Mouse (Mus musculus) midbrain, embryonic 16.5 days (tissue): Measurements from ENCODE around the gene Mef2b. TPM values are rescaled to one million over a fixed set of nuclear protein-coding genes. Genes with fewer than 3 reads are reported as not detected.

Source experiments
- ATAC-seq: fragments of 200-750 bp; cut with Nextera tagmentation; 2 replicates; pipeline ENCODE4 v1.8.0; 2017; ENCODE audit warnings: moderate TSS enrichment
- H3K27ac ChIP-seq: fragments of 300-500 bp; sonication (generic); 2 replicates; pipeline ENCODE4 v1.5.1; 2014; ENCODE audit warnings: mild to moderate bottlenecking, low read length, mixed read lengths
- H3K27me3 ChIP-seq: fragments of 300-500 bp; sonication (generic); 2 replicates; pipeline ENCODE4 v1.6.1; 2014; ENCODE audit warnings: low read depth, low read length, mixed read lengths; ENCODE audit not compliant: control insufficient read depth, insufficient read depth
- H3K36me3 ChIP-seq: fragments of 300-500 bp; sonication (generic); 2 replicates; pipeline ENCODE4 v1.6.1; 2014; ENCODE audit warnings: mild to moderate bottlenecking, low read length, moderate library complexity, mixed read lengths; ENCODE audit not compliant: control insufficient read depth, insufficient read depth
- H3K4me1 ChIP-seq: fragments of 300-500 bp; sonication (generic); 2 replicates; pipeline ENCODE4 v1.6.1; 2014; ENCODE audit warnings: mild to moderate bottlenecking, low read length, mixed read lengths; ENCODE audit not compliant: control insufficient read depth, insufficient read depth
- H3K4me2 ChIP-seq: fragments of 300-500 bp; sonication (generic); 2 replicates; pipeline ENCODE4 v1.6.1; 2014; ENCODE audit warnings: mild to moderate bottlenecking, low read length, mixed read lengths
- H3K4me3 ChIP-seq: fragments of 300-500 bp; sonication (generic); 2 replicates; pipeline ENCODE4 v1.5.1; 2014; ENCODE audit warnings: low read depth, mild to moderate bottlenecking, low read length, moderate library complexity, mixed read lengths
- H3K9ac ChIP-seq: fragments of 300-500 bp; sonication (generic); 2 replicates; pipeline ENCODE4 v1.6.1; 2014; ENCODE audit warnings: low read depth, low read length, mixed read lengths
- H3K9me3 ChIP-seq: fragments of 300-500 bp; sonication (generic); replicated peaks from 2 replicates; pipeline ENCODE4 v1.6.1; 2014; ENCODE audit warnings: mild to moderate bottlenecking, low read length, mixed read lengths; ENCODE audit not compliant: control insufficient read depth, poor library complexity, severe bottlenecking
- WGBS: fragments of 180-500 bp; shearing (Covaris S2); extraction: QIAGEN DNeasy Blood & Tissue Kit; methylation state at CpG from one replicate; pipeline ENCODE4 v1.1.7; 2014; 5-methylcytosine and 5-hydroxymethylcytosine counted together
- polyA plus RNA-seq: library from polyadenylated mRNA; unstranded; fragments of >200 nt; fragmentation: Nextera tagmentation; extraction: Ambion mirVana; gene quantifications from 2 replicates; pipeline ENCODE4 v1.2.1, GENCODE M21; 2015

The Mef2b gene
- polyA plus RNA-seq, 1 experiment from 2014 or later = 0.73 TPM

GRCm38 (mm10) chr8:70128435-70128834, 11.1 kb upstream of the Mef2b start:
- H3K4me1 ChIP-seq = peaks cover 10% of the 10 kb centered on the region
- no peak for ATAC-seq
- H3K27ac ChIP-seq = peak overlapping the region; percentile 63; the same call in 1 of the 2 replicates
- H3K36me3 ChIP-seq = peaks cover 3% of the 10 kb centered on the region; the same call in 1 of the 2 replicates
- no peaks in the 10 kb centered on the region for H3K27me3 ChIP-seq
- H3K9me3 ChIP-seq = no peaks in the 10 kb centered on the region
- peak overlapping the region; percentile 11; the same call in 1 of the 2 replicates for H3K9ac ChIP-seq
- WGBS = 79% methylated on average over 3 of the region's 3 CpGs
- no peak overlapping the region for H3K4me2 ChIP-seq
- H3K4me3 ChIP-seq = no peak overlapping the region

DNA sequence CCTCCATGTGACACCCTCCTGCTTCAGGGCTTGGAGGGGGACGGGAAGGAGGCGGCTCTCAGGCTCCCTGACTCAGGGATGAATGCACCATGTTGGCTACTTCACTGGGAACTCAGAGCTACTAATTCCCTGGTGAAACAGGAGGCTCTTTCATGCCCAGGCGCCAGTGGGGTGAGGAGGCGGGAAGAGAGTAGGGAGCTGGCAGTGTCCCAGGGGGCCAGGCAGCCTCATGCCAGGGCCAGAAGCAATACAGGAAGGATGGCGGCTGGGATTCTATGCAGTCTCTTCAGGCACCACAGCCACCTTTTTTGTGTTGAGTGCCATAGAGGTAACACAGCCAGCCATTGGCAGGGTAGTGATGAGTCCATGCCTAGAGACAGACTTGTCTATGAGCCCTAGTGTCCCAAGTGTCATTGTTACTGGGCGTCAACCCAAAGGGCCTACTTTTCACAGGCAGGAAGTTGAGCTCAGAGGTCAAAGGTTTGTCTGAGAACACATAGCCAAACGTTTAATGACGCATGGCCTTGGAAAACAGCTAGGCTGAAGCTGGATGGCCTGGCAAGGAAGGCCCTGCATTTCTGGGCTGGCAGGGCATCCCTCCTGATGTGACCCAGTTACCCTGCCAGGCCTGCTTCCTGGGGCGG, 10.1 kb upstream of the Mef2b start:
- H3K9ac ChIP-seq = no peak overlapping the region
- no peaks in the 10 kb centered on the region for H3K9me3 ChIP-seq
- peaks cover 10% of the 10 kb centered on the region for H3K4me1 ChIP-seq
- H3K4me3 ChIP-seq = no peak overlapping the region
- H3K36me3 ChIP-seq = peaks cover 3% of the 10 kb centered on the region
- no peaks in the 10 kb centered on the region for H3K27me3 ChIP-seq
- 59% methylated on average over 9 of the region's 9 CpGs for WGBS
- peak overlapping the region; percentile 47; the same call in 1 of the 2 replicates for H3K27ac ChIP-seq
- H3K4me2 ChIP-seq = no peak overlapping the region
- peak; percentile 70 for ATAC-seq

DNA sequence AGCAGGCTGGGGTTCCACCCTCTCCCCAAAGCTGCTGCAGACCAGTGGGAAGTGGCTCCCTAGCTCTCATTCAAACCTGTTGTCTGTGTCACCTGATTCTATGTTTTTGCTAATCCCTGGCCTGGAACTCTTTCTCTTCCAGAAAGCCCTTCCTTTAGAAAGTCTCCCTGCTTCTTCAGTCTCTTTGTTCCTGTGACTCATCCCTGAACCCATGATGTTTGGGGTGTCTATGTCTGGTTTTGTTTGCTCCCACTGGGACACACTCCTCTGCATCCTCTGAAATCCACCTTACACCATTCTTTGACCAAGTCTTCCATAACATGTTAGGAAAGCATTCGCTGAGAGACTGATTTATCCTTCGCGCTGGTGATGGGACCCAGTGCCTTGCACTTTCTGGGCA, 9.4 kb upstream of the Mef2b start:
- peak overlapping the region; percentile 47; the same call in 1 of the 2 replicates for H3K27ac ChIP-seq
- ATAC-seq = no peak
- H3K9me3 ChIP-seq = no peaks in the 10 kb centered on the region
- H3K4me2 ChIP-seq = no peak overlapping the region
- H3K27me3 ChIP-seq = no peaks in the 10 kb centered on the region
- H3K4me1 ChIP-seq = peaks cover 10% of the 10 kb centered on the region
- H3K4me3 ChIP-seq = no peak overlapping the region
- no peak overlapping the region for H3K9ac ChIP-seq
- H3K36me3 ChIP-seq = peaks cover 4% of the 10 kb centered on the region
- WGBS = 78% methylated on average over 3 of the region's 3 CpGs

GRCm38 (mm10) chr8:70131166-70131883, 8.2 kb upstream of the Mef2b start, which contains the start of gene Nr2c2ap:
Gene Nr2c2ap, plus strand, starts transcription at chr8:70131333.
- H3K9me3 ChIP-seq = no peaks in the 10 kb centered on the region

DNA sequence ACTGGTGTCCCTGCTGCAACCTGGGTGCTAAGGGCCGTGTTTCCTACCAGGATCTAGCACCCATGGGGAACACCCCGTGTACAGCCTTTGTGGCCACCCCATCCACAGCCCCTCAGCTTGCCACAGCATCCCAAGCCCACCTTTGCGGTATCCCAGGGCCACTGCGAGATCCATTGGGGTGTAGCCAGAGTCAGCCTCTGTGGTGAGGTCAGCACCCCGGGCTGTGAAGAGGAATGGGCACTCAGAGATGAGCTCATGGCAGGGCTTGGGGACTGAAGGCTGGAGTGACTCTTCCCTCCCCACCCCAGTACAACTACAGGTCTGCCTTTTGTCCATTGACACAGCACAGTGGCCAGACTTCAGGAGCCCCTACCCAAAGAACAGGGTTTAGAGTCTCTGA, 5.4 kb upstream of the Mef2b start:
- no peak for ATAC-seq
- 92% methylated on average over 5 of the region's 5 CpGs for WGBS

More at GRCm38 (mm10) chr8:70131166-70131883, 8.2 kb upstream of the Mef2b start, which contains the start of gene Nr2c2ap:
- H3K4me2 ChIP-seq = peak within 1 kb of the TSS; percentile 95
- H3K4me1 ChIP-seq = peaks cover 10% of the 10 kb centered on the region
- H3K4me3 ChIP-seq = peak within 1 kb of the TSS; percentile 57
- H3K9ac ChIP-seq = peak within 1 kb of the TSS; percentile 68
- ATAC-seq = peak; percentile 84
- WGBS = 1% methylated on average over 37 of the region's 37 CpGs
- peaks cover 12% of the 10 kb centered on the region for H3K36me3 ChIP-seq
- H3K27ac ChIP-seq = peak within 1 kb of the TSS; percentile 47; the same call in 1 of the 2 replicates
- no peaks in the 10 kb centered on the region for H3K27me3 ChIP-seq

DNA sequence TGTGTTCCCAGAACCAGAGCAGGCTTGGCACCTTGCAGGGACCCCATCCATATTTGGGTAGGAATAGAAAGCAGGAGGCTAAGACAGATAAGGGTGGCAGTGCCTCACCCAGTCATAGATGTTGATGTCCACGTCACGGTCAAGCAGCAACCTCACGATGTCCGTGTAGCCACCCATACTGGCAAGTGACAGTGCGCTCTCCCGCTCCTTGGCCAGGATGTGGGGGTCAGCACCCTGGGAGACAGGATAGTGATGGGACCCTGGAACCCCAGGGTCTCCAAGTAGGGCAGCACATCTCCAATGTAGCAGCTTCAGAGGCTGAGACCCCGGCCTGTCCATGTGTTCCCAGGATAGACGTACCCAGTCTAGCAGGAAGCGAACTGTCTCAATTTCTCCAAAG, 4.6 kb upstream of the Mef2b start:
- H3K4me2 ChIP-seq = no peak overlapping the region
- H3K4me1 ChIP-seq = peaks cover 20% of the 10 kb centered on the region
- H3K27me3 ChIP-seq = no peaks in the 10 kb centered on the region
- no peaks in the 10 kb centered on the region for H3K9me3 ChIP-seq
- H3K4me3 ChIP-seq = no peak overlapping the region
- WGBS = 94% methylated on average over 9 of the region's 9 CpGs
- ATAC-seq = no peak
- H3K9ac ChIP-seq = no peak overlapping the region
- H3K27ac ChIP-seq = no peak overlapping the region
- H3K36me3 ChIP-seq = peaks cover 12% of the 10 kb centered on the region

More for the DNA sequence above, 5.4 kb upstream of the Mef2b start:
- Histone ChIP-seq H3K4me2 (no peak overlapping the region), H3K9ac (no peak overlapping the region), H3K36me3 (peaks cover 12% of the 10 kb centered on the region), H3K27me3 (no peaks in the 10 kb centered on the region), H3K4me3 (no peak overlapping the region), H3K9me3 (no peaks in the 10 kb centered on the region), H3K4me1 (peaks cover 20% of the 10 kb centered on the region), H3K27ac (no peak overlapping the region)

GRCm38 (mm10) chr8:70136591-70136990, 2.9 kb upstream of the Mef2b start:
- ATAC-seq = no peak
- WGBS = 98% methylated on average over 4 of the region's 4 CpGs

GRCm38 (mm10) chr8:70137890-70138289, 1.6 kb upstream of the Mef2b start:
- H3K9me3 ChIP-seq = no peaks in the 10 kb centered on the region
- H3K36me3 ChIP-seq = peaks cover 16% of the 10 kb centered on the region
- no peak overlapping the region for H3K4me3 ChIP-seq
- 78% methylated on average over 4 of the region's 4 CpGs for WGBS
- no peak overlapping the region for H3K9ac ChIP-seq
- peak overlapping the region; percentile 67 for H3K4me2 ChIP-seq
- H3K27me3 ChIP-seq = no peaks in the 10 kb centered on the region
- peaks cover 21% of the 10 kb centered on the region for H3K4me1 ChIP-seq
- ATAC-seq = no peak
- H3K27ac ChIP-seq = no peak overlapping the region

More at GRCm38 (mm10) chr8:70136591-70136990, 2.9 kb upstream of the Mef2b start:
- peaks cover 12% of the 10 kb centered on the region for H3K36me3 ChIP-seq
- H3K4me1 ChIP-seq = peaks cover 25% of the 10 kb centered on the region
- H3K27ac ChIP-seq = no peak overlapping the region
- no peak overlapping the region for H3K4me2 ChIP-seq
- H3K4me3 ChIP-seq = no peak overlapping the region
- no peak overlapping the region for H3K9ac ChIP-seq
- no peaks in the 10 kb centered on the region for H3K9me3 ChIP-seq
- H3K27me3 ChIP-seq = no peaks in the 10 kb centered on the region

DNA sequence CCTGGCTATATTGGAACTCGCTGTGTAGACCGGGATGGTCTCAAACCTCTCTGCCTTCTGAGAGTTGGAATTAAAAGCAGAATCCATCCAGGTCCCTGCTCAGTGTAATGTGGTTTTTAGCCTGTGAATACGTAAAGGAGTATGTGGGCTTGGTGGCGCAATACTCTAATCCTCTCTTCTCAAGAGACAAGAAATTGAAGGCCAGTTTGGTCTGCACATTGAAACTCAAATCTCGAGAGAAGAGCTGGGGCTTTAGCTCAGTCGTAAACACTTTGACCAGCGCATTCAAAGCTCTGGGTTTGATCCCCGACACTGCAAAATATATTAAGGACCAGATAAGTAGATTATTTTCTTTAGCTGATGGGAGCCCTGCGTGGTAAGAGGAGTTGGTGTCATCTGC, 470 bp downstream of the Mef2b start:
- Histone ChIP-seq H3K9ac (peak overlapping the region; percentile 74), H3K4me2 (peak overlapping the region; percentile 93), H3K27me3 (no peaks in the 10 kb centered on the region), H3K9me3 (no peaks in the 10 kb centered on the region), H3K27ac (peak overlapping the region; percentile 87), H3K4me3 (peak overlapping the region; percentile 67), H3K4me1 (peaks cover 21% of the 10 kb centered on the region), H3K36me3 (peaks cover 18% of the 10 kb centered on the region)
- 13% methylated on average over 9 of the region's 9 CpGs for WGBS
- no peak for ATAC-seq
